Mouse (Mus musculus) hindbrain, postnatal 0 days (tissue): ENCODE results near the gene Uevld. TPM values are rescaled to one million over a fixed set of nuclear protein-coding genes. Genes with fewer than 3 reads are reported as not detected.

Source experiments
- ATAC-seq: fragments of 200-750 bp; cut with Nextera tagmentation; 2 replicates; pipeline ENCODE4 v1.8.0; 2017; ENCODE audit warnings: mild to moderate bottlenecking, moderate TSS enrichment, moderate library complexity
- DNase-seq: peaks from one replicate; pipeline ENCODE4 v3.0.0-alpha.2; 2015; ENCODE audit warnings: low spot score
- H3K27ac ChIP-seq: fragments of 300-500 bp; sonication (generic); 2 replicates; pipeline ENCODE4 v1.5.1; 2014; ENCODE audit warnings: mild to moderate bottlenecking
- H3K27me3 ChIP-seq: fragments of 300-500 bp; sonication (generic); 2 replicates; pipeline ENCODE4 v1.6.1; 2014; ENCODE audit warnings: low read length, mixed read lengths; ENCODE audit not compliant: insufficient read depth
- H3K36me3 ChIP-seq: fragments of 300-500 bp; sonication (generic); 2 replicates; pipeline ENCODE4 v1.6.1; 2014; ENCODE audit warnings: low read length, mixed read lengths; ENCODE audit not compliant: insufficient read depth
- H3K4me1 ChIP-seq: fragments of 300-500 bp; sonication (generic); 2 replicates; pipeline ENCODE4 v1.6.1; 2014; ENCODE audit warnings: antibody characterized with exemption, low read length, mixed read lengths; ENCODE audit not compliant: insufficient read depth
- H3K4me2 ChIP-seq: fragments of 300-500 bp; sonication (generic); 2 replicates; pipeline ENCODE4 v1.6.1; 2014; ENCODE audit warnings: low read depth, mild to moderate bottlenecking, low read length, moderate library complexity, mixed read lengths
- H3K4me3 ChIP-seq: fragments of 300-500 bp; sonication (generic); 2 replicates; pipeline ENCODE4 v1.5.1; 2014; ENCODE audit warnings: low read length
- H3K9ac ChIP-seq: fragments of 300-500 bp; sonication (generic); replicated peaks from 2 replicates; pipeline ENCODE4 v1.6.1; 2014; ENCODE audit warnings: mild to moderate bottlenecking, low read length, moderate library complexity, mixed read lengths
- H3K9me3 ChIP-seq: fragments of 300-500 bp; sonication (generic); 2 replicates; pipeline ENCODE4 v1.6.1; 2016; ENCODE audit warnings: low read length, mixed read lengths
- CTCF ChIP-seq: IDR thresholded peaks from 2 replicates; pipeline ENCODE4 v1.5.1; 2016; ENCODE audit warnings: antibody characterized with exemption, control low read depth, low read depth
- WGBS: fragments of 180-500 bp; shearing (Covaris S2); extraction: QIAGEN DNeasy Blood & Tissue Kit; methylation state at CpG from one replicate; pipeline ENCODE4 v1.1.7; 2014; 5-methylcytosine and 5-hydroxymethylcytosine counted together
- polyA plus RNA-seq: library from polyadenylated mRNA; unstranded; fragments of >200 nt; fragmentation: Nextera tagmentation; extraction: Ambion mirVana; gene quantifications from 2 replicates; pipeline ENCODE4 v1.2.1, GENCODE M21; 2015
- total RNA-seq: library from RNA; depleted of rRNA; stranded (reverse); fragments of >200 nt; gene quantifications from 2 replicates; pipeline ENCODE4 v1.2.3, GENCODE M21; 2014; rRNA removed

Uevld gene
- total RNA-seq: 8.4 and 10.1 TPM in 2 replicates
- 5.0 and 5.4 TPM in 2 replicates for polyA plus RNA-seq

GRCm38 (mm10) chr7:46957831-46958691 lies at the start of gene Uevld:
Uevld (minus strand) TSS chr7:46958527.
- H3K4me2 ChIP-seq: peak within 1 kb of the TSS; percentile 73
- no peaks in the 10 kb centered on the region; the same call in 1 of the 2 replicates for H3K4me1 ChIP-seq
- H3K36me3 ChIP-seq: peaks cover 19% of the 10 kb centered on the region
- H3K4me3 ChIP-seq: peak within 1 kb of the TSS; percentile 61
- peak; percentile 91 for ATAC-seq
- no peaks in the 10 kb centered on the region for H3K9me3 ChIP-seq
- peak; percentile 45 for TF ChIP-seq CTCF
- H3K9ac ChIP-seq: peak within 1 kb of the TSS; percentile 72
- WGBS: 1% methylated on average over 51 of the region's 51 CpGs
- DNase-seq: peak; percentile 94
- H3K27me3 ChIP-seq: no peaks in the 10 kb centered on the region
- H3K27ac ChIP-seq: peak within 1 kb of the TSS; percentile 17; the same call in 1 of the 2 replicates

- peak overlapping the region; percentile 51 for H3K9ac ChIP-seq
- peaks cover 13% of the 10 kb centered on the region; the same call in 1 of the 2 replicates for H3K4me1 ChIP-seq
- TF ChIP-seq CTCF: peak; percentile 62
- H3K4me2 ChIP-seq: peak overlapping the region; percentile 62
- DNase-seq (peak; percentile 82), ATAC-seq (peak; percentile 80)
- H3K36me3 ChIP-seq: no peaks in the 10 kb centered on the region
- under 1% methylated on average over 25 of the region's 25 CpGs for WGBS
- no peaks in the 10 kb centered on the region for H3K9me3 ChIP-seq
- peak overlapping the region; percentile 62 for H3K4me3 ChIP-seq
- no peaks in the 10 kb centered on the region for H3K27me3 ChIP-seq
- peak overlapping the region; percentile 85 for H3K27ac ChIP-seq
Measured at GRCm38 (mm10) chr7:47007818-47008167, 49.5 kb upstream of the Uevld start.

- DNase-seq (no peak), ATAC-seq (no peak)
- Histone ChIP-seq H3K4me1 (peaks cover 13% of the 10 kb centered on the region), H3K4me2 (peak overlapping the region; percentile 62), H3K4me3 (peak overlapping the region; percentile 62), H3K27me3 (no peaks in the 10 kb centered on the region), H3K27ac (peak overlapping the region; percentile 85; the same call in 1 of the 2 replicates), H3K9me3 (no peaks in the 10 kb centered on the region), H3K9ac (peak overlapping the region; percentile 51), H3K36me3 (no peaks in the 10 kb centered on the region)
- WGBS: 20% methylated on average over 21 of the region's 21 CpGs
- no peak for TF ChIP-seq CTCF
Measured at GRCm38 (mm10) chr7:47007109-47007780, 48.9 kb upstream of the Uevld start.

GRCm38 (mm10) chr7:47003411-47004115 lies 45.2 kb upstream of the Uevld start:
- no peak for TF ChIP-seq CTCF
- Histone ChIP-seq H3K27me3 (no peaks in the 10 kb centered on the region), H3K4me2 (no peak overlapping the region), H3K27ac (no peak overlapping the region), H3K36me3 (no peaks in the 10 kb centered on the region), H3K9ac (peak overlapping the region; percentile 13; the same call in 1 of the 2 replicates), H3K4me3 (no peak overlapping the region), H3K9me3 (no peaks in the 10 kb centered on the region), H3K4me1 (peaks cover 4% of the 10 kb centered on the region; the same call in 1 of the 2 replicates)
- WGBS: 23% methylated on average over 3 of the region's 3 CpGs
- no peak for ATAC-seq
- peak; percentile 44 for DNase-seq

GRCm38 (mm10) chr7:47001900-47002275 lies 43.6 kb upstream of the Uevld start:
- H3K9me3 ChIP-seq: no peaks in the 10 kb centered on the region
- ATAC-seq: no peak
- 0 out of 2 replicates have a peak overlapping the region, but pooled peaks have one; percentile 41 for H3K27ac ChIP-seq
- H3K4me1 ChIP-seq: peaks cover 4% of the 10 kb centered on the region; the same call in 1 of the 2 replicates
- 51% methylated on average over 4 of the region's 4 CpGs for WGBS
- no peak overlapping the region for H3K9ac ChIP-seq
- no peaks in the 10 kb centered on the region for H3K27me3 ChIP-seq
- no peak for TF ChIP-seq CTCF
- H3K4me3 ChIP-seq: no peak overlapping the region
- peaks cover 2% of the 10 kb centered on the region; the same call in 1 of the 2 replicates for H3K36me3 ChIP-seq
- H3K4me2 ChIP-seq: no peak overlapping the region
- no peak for DNase-seq
